Mouse (Mus musculus): ENCODE measurements around the gene Mark4.

Gene Mark4

DNA sequence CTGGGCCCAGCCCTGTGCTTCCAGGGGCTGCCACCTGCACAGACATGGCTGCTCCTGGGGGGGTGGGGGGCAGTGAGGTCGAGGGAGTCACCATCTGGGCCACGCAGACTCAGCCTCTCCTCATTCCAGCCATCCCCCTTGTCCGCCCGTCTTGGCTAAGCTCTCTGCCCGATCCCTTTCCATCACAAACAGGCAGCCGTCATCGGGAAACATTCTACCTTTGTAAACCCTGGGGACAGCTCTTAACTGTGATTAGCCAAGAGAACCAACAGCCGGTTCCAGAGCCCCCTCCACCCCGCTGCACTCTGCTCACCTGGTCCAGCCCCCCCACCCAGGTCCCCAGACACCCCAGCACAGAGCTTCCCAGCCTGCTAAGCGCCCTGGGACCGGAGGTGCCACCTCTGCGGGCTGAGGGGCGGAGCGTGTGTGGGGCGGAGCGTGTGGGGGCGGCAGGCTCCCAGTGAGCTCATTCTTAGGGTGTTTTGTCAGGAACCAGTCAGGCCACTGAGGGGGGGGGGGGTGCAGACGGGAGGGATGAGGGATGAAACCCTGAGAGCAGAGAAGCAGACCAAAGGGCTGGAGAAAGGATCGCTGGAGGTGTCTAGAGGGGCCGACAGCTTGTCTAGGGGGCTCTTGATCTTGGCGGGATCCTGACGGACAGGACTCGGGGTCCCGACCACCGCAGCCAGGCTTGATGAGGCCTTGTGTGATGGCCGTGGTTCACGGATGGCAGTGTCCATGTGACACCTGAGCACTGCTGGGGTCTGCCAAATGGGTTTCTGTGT lies 58.9 kb downstream of the Mark4 start:
- no peak for DNase-seq (ENCODE audit: low read depth)

- DNase-seq (ENCODE audit: low read depth): no peak
These were observed 64.1 kb downstream of the Mark4 start for GRCm38 (mm10) chr7:19394484-19394883.

- no peak for DNase-seq (ENCODE audit: low read depth)
These were observed 69.8 kb downstream of the Mark4 start for GRCm38 (mm10) chr7:19388699-19389413.

GRCm38 (mm10) chr7:19383708-19384107 lies 74.9 kb downstream of the Mark4 start:
- no peak for DNase-seq (ENCODE audit: low read depth)

GRCm38 (mm10) chr7:19382166-19382541 lies 76.5 kb downstream of the Mark4 start:
- DNase-seq (ENCODE audit: low read depth): no peak

DNA sequence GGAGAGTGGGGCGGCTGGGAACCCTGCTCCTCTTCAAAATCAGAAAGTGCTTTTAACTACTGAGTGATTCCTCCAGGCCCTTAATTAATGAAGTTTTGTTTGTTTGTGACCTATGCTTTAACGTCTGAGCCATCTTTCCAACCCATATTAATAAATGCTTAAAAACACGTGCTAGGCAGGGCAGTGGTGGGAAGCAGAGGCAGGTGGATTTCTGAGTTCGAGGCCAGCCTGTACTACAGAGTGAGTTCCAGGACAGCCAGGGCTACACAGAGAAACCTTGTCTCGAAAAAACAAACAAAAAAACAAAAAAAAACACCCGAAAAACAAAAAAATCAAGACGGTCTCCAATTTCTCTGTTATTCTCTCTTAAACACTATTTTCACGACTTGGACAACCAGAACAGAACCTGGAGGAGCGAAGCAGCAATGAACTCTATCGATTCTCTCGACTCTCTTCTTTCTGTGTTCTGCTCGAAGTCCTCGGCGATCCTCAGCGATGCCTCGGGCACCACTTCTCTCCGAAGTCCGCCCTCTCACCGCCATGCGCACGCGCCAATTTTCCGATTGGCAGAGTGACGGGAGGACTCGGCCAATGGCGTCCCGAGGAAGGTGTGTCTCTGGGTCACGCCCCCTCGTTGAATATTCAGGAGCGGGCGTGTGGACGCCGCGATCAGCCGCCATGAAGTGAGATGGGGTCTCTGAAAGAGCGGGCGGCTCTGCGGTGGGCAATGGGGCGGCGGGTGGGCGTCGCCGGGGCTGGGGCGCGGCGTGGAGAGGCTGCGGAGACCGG lies 77.0 kb downstream of the Mark4 start, which contains the start of gene Ercc2:
TSS of gene Ercc2 (plus strand) at position 634 of the 789 bp plus-strand sequence.
- DNase-seq (ENCODE audit: low read depth): peak; percentile 100

DNA sequence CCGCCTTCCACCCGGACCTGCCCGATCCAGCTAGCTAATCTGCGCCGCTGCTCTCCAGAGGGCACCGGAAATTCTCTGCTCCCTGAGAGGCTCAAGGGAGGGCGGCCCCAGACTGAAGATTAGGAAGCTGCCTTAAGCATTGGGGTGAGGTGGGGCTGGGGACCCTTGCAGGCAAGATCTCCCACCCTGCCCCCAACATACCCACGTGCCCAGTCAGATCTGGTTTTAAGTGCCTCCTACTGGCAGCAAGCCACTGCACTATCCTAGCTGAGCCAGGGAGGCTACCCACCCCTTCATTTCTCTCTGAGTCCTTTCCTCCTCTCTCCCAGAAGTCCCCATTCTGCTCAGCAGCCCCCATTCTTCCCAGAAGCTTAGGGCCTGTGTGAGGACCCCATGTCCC lies 80.6 kb downstream of the Mark4 start:
- DNase-seq (ENCODE audit: low read depth): no peak

- no peak for DNase-seq (ENCODE audit: low read depth)
These were observed 82.6 kb downstream of the Mark4 start for GRCm38 (mm10) chr7:19376019-19376418.

DNA sequence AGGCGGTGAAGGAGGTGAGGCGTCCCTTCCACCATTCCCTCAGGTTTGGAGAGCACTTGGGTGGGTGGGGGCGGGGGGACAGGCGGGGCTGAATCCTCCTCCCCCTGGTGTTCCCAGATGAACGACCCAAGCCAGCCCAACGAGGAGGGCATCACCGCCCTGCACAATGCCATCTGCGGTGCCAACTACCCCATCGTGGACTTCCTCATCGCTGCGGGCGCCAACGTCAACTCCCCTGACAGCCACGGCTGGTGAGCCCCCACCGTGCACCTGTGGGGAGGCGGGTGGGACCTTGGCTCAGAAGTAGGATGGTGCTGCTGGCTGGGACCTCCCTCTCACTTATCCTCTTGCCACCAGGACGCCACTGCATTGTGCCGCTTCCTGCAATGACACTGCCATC lies 83.3 kb downstream of the Mark4 start:
- DNase-seq (ENCODE audit: low read depth): no peak
